Mouse (Mus musculus): ENCODE measurements at regions not wholly inside any gene's neighbourhood (a gene's known extent, or its start where the extent isn't known, plus 50 kb on each side); places are given as distances from the start of the nearest gene placed in this dataset.

DNA sequence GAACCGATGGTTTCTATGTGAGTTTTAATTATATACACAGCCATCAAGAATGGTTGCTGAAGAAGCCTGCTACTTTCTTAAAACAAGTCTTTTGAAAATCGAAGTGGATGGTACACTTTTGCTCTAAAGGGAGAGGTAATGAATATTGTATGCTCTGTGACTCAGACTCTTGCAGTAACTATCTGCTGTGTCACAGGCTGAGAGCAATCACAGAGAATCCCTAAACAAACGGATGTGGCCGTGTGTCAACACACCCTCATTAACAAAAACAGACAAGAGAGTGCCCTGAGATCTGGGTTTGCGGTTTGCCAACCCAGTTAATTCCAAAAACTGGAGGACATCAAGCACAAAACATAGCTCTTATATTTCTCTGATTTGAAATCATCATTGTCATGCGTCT, 292.1 kb upstream of the Mmadhc start:
- Histone ChIP-seq H3K4me3 (ENCODE audit: low read length) (no peak overlapping the region), H3K27me3 (replicated peaks; ENCODE audit: control insufficient read depth, insufficient read depth, low read length) (no peaks in the 10 kb centered on the region), H3K4me1 (ENCODE audit: control insufficient read depth, insufficient read depth, low read depth, low read length) (peaks cover 3% of the 10 kb centered on the region; the same call in 1 of the 2 replicates), H3K27ac (ENCODE audit: low read depth, low read length) (no peak overlapping the region), H3K9me3 (ENCODE audit: control insufficient read depth, low read length) (0 out of 2 replicates have a peak, but pooled peaks cover 2% of the 10 kb centered on the region), H3K4me2 (ENCODE audit: low read length) (no peak overlapping the region), H3K9ac (ENCODE audit: low read depth, low read length) (no peak overlapping the region), H3K36me3 (ENCODE audit: control insufficient read depth, insufficient read depth, low read length) (no peaks in the 10 kb centered on the region)
- 72% methylated on average over 6 of the region's 6 CpGs for WGBS
- ATAC-seq = no peak

DNA sequence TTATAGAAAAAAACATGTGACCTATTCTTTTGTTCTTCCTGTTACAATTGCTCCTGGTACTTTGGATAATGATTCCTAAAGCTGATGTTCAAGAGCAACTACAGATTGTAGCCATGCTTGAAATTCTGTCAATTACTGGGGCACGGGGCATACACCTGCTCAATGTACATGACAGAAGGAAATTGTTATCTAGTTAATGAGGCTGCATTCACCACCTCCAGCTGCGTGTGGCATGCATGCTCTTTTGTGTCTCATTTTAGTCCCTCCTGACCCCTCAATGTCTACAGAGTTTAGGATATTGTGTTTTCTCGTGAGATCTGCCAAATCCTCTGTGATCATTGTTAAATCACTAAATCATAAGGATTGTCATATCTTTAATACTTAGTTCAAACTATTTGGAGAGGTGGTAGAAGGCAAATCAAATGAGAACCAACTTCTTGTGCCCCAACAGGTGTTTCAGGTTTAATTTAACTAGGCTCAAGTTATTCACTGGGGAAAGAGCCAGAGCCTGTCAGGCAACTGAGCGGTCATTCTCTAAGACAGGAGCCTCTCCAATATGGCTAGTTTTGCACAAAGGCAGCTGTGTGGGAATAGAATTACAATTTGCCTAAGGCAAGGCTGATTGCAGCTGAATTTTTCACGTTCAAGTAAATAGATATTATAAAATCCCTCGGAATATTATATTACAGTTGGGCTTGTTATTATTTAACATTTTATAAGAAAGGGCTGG, 289.9 kb upstream of the Mmadhc start:
- WGBS = 42% methylated on average over 6 of the region's 6 CpGs
- H3K27me3 ChIP-seq (replicated peaks; ENCODE audit: control insufficient read depth, insufficient read depth, low read length) = no peaks in the 10 kb centered on the region
- H3K9me3 ChIP-seq (ENCODE audit: control insufficient read depth, low read length) = 0 out of 2 replicates have a peak, but pooled peaks cover 2% of the 10 kb centered on the region
- H3K9ac ChIP-seq (ENCODE audit: low read depth, low read length) = no peak overlapping the region
- no peak overlapping the region for H3K4me2 ChIP-seq (ENCODE audit: low read length)
- no peak for ATAC-seq
- H3K4me3 ChIP-seq (ENCODE audit: low read length) = no peak overlapping the region
- no peak overlapping the region for H3K27ac ChIP-seq (ENCODE audit: low read depth, low read length)
- H3K4me1 ChIP-seq (ENCODE audit: control insufficient read depth, insufficient read depth, low read depth, low read length) = peaks cover 3% of the 10 kb centered on the region; the same call in 1 of the 2 replicates
- H3K36me3 ChIP-seq (ENCODE audit: control insufficient read depth, insufficient read depth, low read length) = no peaks in the 10 kb centered on the region

DNA sequence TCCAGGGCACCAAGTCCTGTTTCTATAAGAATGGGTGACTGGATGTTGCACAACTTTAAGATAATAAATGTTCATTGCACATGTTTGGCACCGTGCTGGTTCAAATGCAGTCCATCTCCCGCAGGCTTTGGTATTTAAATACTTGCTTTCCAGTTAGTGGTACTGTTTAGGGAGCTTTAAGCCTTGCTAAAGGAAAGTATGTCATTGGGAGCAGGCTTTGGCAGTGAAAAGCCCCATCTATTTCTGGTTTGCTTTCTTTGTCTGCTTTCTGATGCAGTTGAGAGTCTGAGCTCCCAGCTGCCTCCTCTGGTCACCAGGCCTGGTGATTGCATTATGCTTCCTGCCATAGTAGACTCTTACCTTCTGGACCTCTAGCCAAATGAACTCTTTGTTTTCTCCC, 283.0 kb upstream of the Mmadhc start:
- H3K27ac ChIP-seq (ENCODE audit: low read depth, low read length) = no peak overlapping the region
- H3K4me1 ChIP-seq (ENCODE audit: control insufficient read depth, insufficient read depth, low read depth, low read length) = no peaks in the 10 kb centered on the region
- no peaks in the 10 kb centered on the region for H3K9me3 ChIP-seq (ENCODE audit: control insufficient read depth, low read length)
- no peak overlapping the region for H3K4me3 ChIP-seq (ENCODE audit: low read length)
- WGBS = 67% methylated on average over 2 of the region's 2 CpGs
- H3K9ac ChIP-seq (ENCODE audit: low read depth, low read length) = no peak overlapping the region
- no peak for ATAC-seq
- H3K27me3 ChIP-seq (replicated peaks; ENCODE audit: control insufficient read depth, insufficient read depth, low read length) = no peaks in the 10 kb centered on the region
- H3K4me2 ChIP-seq (ENCODE audit: low read length) = no peak overlapping the region
- no peaks in the 10 kb centered on the region for H3K36me3 ChIP-seq (ENCODE audit: control insufficient read depth, insufficient read depth, low read length)

DNA sequence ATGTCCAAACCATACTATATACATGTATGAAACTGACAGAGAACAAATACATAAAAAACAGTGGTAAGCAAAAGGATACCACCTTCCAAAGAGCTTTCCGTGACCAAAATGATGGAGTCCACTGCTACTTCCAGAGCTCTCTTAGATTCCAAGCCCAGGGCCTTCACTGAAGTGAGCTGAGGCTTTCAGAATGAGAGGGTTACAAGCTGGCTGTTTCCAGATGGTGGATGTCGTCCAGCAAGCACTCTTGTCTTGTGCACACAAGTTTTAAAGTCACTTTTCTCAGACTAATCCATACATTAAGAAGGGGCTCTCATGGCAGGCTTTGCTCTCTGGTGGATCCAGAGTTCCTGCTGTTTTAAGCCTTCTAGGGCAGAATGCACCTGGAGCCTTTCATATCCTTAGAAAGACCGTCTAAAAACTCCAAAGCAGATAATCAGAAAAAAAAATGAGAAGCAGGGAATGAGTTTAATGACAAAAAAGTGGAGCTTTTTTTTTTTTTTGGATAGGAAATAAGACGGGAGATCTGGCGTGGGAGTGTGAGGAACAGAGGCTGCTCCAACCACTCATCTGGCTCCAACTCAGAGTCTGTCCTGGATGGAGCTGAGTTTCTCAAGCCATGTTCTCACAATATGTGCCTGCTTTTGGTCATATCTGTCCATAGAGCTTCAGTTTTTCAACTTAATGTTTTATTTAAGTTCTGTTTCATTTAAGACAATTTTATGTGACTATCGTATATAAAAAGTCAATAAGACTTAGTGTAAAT, 281.9 kb upstream of the Mmadhc start:
- H3K27ac ChIP-seq (ENCODE audit: low read depth, low read length) = no peak overlapping the region

DNA sequence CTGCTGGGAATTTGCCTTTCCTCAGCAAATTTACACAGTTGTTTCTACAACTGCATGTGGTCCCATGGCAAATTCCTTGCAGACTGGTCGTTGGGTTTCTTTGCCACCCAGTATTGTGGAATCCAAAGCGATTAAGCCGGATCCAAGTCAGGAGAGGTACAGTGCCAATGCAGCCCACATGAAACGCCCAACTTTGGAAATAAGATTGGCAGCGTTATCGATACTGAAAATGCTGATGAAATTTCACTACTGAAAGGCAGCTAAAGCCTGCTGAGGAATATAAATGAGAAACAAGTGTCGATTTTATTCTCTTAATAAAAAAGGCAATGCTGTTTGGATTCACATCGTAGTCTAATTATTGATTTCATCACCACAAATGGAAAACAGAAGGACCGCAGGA, 281.1 kb upstream of the Mmadhc start:
- H3K4me1 ChIP-seq (ENCODE audit: control insufficient read depth, insufficient read depth, low read depth, low read length) = no peaks in the 10 kb centered on the region
- H3K36me3 ChIP-seq (ENCODE audit: control insufficient read depth, insufficient read depth, low read length) = no peaks in the 10 kb centered on the region
- no peak for ATAC-seq
- H3K27ac ChIP-seq (ENCODE audit: low read depth, low read length) = no peak overlapping the region
- H3K4me3 ChIP-seq (ENCODE audit: low read length) = no peak overlapping the region
- no peaks in the 10 kb centered on the region for H3K9me3 ChIP-seq (ENCODE audit: control insufficient read depth, low read length)
- no peak overlapping the region for H3K4me2 ChIP-seq (ENCODE audit: low read length)
- H3K9ac ChIP-seq (ENCODE audit: low read depth, low read length) = no peak overlapping the region
- no peaks in the 10 kb centered on the region for H3K27me3 ChIP-seq (replicated peaks; ENCODE audit: control insufficient read depth, insufficient read depth, low read length)
- 87% methylated on average over 9 of the region's 9 CpGs for WGBS

More for the DNA sequence above, 281.9 kb upstream of the Mmadhc start:
- Histone ChIP-seq H3K36me3 (ENCODE audit: control insufficient read depth, insufficient read depth, low read length) (no peaks in the 10 kb centered on the region), H3K9ac (ENCODE audit: low read depth, low read length) (no peak overlapping the region), H3K9me3 (ENCODE audit: control insufficient read depth, low read length) (no peaks in the 10 kb centered on the region), H3K4me2 (ENCODE audit: low read length) (no peak overlapping the region), H3K4me1 (ENCODE audit: control insufficient read depth, insufficient read depth, low read depth, low read length) (no peaks in the 10 kb centered on the region), H3K4me3 (ENCODE audit: low read length) (no peak overlapping the region), H3K27me3 (replicated peaks; ENCODE audit: control insufficient read depth, insufficient read depth, low read length) (no peaks in the 10 kb centered on the region)
- 84% methylated on average over 6 of the region's 6 CpGs for WGBS
- ATAC-seq = no peak

DNA sequence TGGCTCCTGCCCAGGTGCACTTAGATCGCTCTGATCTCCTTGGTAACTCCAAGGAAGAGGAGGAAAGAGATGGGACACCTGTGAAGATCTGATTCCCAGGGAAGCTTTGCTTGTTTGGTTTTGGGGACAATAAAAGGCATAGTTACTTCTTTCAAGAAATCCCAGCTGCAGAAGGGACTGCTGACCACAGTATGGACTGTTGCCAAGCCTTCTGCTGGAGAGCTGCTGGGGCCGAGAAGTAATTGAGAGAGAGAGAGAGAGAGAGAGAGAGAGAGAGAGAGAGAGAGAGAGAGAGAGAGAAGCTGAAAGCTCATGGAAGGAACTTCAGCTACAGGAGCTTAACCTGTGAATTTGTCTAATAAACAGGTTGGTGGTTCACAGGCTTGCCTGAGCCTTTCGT, 276.9 kb upstream of the Mmadhc start:
- Histone ChIP-seq H3K27me3 (replicated peaks; ENCODE audit: control insufficient read depth, insufficient read depth, low read length) (no peaks in the 10 kb centered on the region), H3K9me3 (ENCODE audit: control insufficient read depth, low read length) (no peaks in the 10 kb centered on the region), H3K27ac (ENCODE audit: low read depth, low read length) (no peak overlapping the region), H3K4me2 (ENCODE audit: low read length) (no peak overlapping the region), H3K9ac (ENCODE audit: low read depth, low read length) (no peak overlapping the region), H3K4me3 (ENCODE audit: low read length) (no peak overlapping the region), H3K36me3 (ENCODE audit: control insufficient read depth, insufficient read depth, low read length) (no peaks in the 10 kb centered on the region), H3K4me1 (ENCODE audit: control insufficient read depth, insufficient read depth, low read depth, low read length) (peaks cover 5% of the 10 kb centered on the region)
- 62% methylated on average over 3 of the region's 3 CpGs for WGBS
- no peak for ATAC-seq

DNA sequence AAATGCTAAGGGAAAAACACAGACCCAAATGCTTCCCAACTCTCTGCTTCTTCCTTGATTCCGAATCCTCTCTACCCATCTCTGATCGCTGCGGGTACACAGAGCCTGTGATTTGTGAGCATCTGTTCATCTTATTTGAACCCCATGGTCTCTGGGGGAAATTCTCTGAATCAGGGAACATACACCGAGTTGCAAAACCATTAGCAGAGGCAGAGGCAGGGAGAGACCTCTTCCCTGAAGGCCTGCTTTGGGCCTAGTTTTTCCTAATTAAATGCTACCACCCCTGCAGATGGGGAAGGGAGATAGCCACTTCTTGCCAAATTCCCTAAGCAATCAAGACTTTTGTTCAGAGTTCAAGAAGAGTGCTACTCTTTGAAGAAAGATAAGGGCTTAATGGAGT, 274.4 kb upstream of the Mmadhc start:
- WGBS = 52% methylated on average over 4 of the region's 4 CpGs
- Histone ChIP-seq H3K4me1 (ENCODE audit: control insufficient read depth, insufficient read depth, low read depth, low read length) (peaks cover 5% of the 10 kb centered on the region), H3K27me3 (replicated peaks; ENCODE audit: control insufficient read depth, insufficient read depth, low read length) (no peaks in the 10 kb centered on the region), H3K36me3 (ENCODE audit: control insufficient read depth, insufficient read depth, low read length) (no peaks in the 10 kb centered on the region), H3K4me2 (ENCODE audit: low read length) (no peak overlapping the region), H3K27ac (ENCODE audit: low read depth, low read length) (no peak overlapping the region), H3K9ac (ENCODE audit: low read depth, low read length) (no peak overlapping the region), H3K9me3 (ENCODE audit: control insufficient read depth, low read length) (no peaks in the 10 kb centered on the region), H3K4me3 (ENCODE audit: low read length) (no peak overlapping the region)
- no peak for ATAC-seq

DNA sequence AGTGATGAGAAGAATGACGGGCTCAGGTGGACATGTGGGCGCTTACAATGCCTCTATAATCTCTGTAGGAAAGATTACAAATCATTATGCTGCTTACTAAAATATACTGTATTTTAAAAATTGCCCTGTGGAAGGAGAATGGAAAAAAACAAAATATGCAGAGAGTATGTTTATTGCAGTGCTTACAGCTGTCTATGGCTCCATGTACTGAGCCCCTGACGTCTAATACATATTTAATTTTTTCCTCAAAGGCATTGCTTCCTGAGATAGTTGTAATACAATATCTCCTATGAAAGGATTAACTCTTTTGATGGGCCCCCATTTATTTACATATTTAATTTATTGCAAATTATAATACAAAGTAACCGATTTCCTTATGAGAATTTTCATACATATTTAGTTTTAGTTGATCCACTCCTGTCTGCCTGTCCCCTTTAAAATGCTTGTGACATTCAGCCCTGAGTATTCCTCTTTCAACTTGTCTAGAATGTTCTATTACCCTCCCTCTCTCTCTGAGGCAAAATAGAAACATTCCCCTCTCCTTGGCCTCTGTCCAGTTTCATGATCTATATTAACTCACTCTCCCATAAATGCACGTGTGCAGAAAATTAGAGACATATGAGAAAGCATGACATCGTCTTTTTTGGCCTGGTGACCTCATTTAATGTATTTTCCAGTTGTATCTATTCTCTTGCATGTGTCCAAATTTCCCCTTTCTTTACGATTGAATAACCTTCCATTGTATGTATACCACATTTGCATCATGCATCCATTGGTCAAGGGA, 273.1 kb upstream of the Mmadhc start:
- no peak overlapping the region for H3K27ac ChIP-seq (ENCODE audit: low read depth, low read length)
- no peaks in the 10 kb centered on the region for H3K9me3 ChIP-seq (ENCODE audit: control insufficient read depth, low read length)
- no peak overlapping the region for H3K4me2 ChIP-seq (ENCODE audit: low read length)
- no peaks in the 10 kb centered on the region for H3K27me3 ChIP-seq (replicated peaks; ENCODE audit: control insufficient read depth, insufficient read depth, low read length)
- no peak overlapping the region for H3K9ac ChIP-seq (ENCODE audit: low read depth, low read length)
- no peak for ATAC-seq
- peaks cover 5% of the 10 kb centered on the region for H3K4me1 ChIP-seq (ENCODE audit: control insufficient read depth, insufficient read depth, low read depth, low read length)
- no peaks in the 10 kb centered on the region for H3K36me3 ChIP-seq (ENCODE audit: control insufficient read depth, insufficient read depth, low read length)
- no peak overlapping the region for H3K4me3 ChIP-seq (ENCODE audit: low read length)
- WGBS = 73% methylated on average over 7 of the region's 7 CpGs
